Mouse (Mus musculus): ENCODE measurements around the gene Tgfb3. TPM values are rescaled to one million over a fixed set of nuclear protein-coding genes. Genes with fewer than 3 reads are reported as not detected.

The Tgfb3 gene
- polyA plus RNA-seq, 1 experiment from 2014 or later, result 4.0 TPM

GRCm38 (mm10) chr12:86051477-86051876 is 27.4 kb downstream of the Tgfb3 start:
- 95% methylated on average over 5 of the region's 5 CpGs for WGBS
- no peak for ATAC-seq
- no peak overlapping the region for H3K27ac ChIP-seq (ENCODE audit: low read length)
- no peaks in the 10 kb centered on the region for H3K36me3 ChIP-seq (ENCODE audit: control insufficient read depth, insufficient read depth, low read length)
- H3K9me3 ChIP-seq (replicated peaks; ENCODE audit: control insufficient read depth, low read length, poor library complexity, severe bottlenecking), result no peaks in the 10 kb centered on the region
- no peaks in the 10 kb centered on the region for H3K4me1 ChIP-seq (ENCODE audit: control insufficient read depth, insufficient read depth, low read length)
- no peak overlapping the region for H3K4me3 ChIP-seq (ENCODE audit: low read depth, low read length)
- H3K9ac ChIP-seq (ENCODE audit: low read depth, low read length), result no peak overlapping the region
- H3K4me2 ChIP-seq (ENCODE audit: low read length), result no peak overlapping the region
- H3K27me3 ChIP-seq (ENCODE audit: control insufficient read depth, insufficient read depth, low read depth, low read length), result no peaks in the 10 kb centered on the region

GRCm38 (mm10) chr12:86049813-86050212 is 29.0 kb downstream of the Tgfb3 start:
- Histone ChIP-seq H3K4me3 (ENCODE audit: low read depth, low read length) (no peak overlapping the region), H3K4me1 (ENCODE audit: control insufficient read depth, insufficient read depth, low read length) (no peaks in the 10 kb centered on the region), H3K9ac (ENCODE audit: low read depth, low read length) (no peak overlapping the region), H3K27ac (ENCODE audit: low read length) (no peak overlapping the region), H3K27me3 (ENCODE audit: control insufficient read depth, insufficient read depth, low read depth, low read length) (no peaks in the 10 kb centered on the region), H3K4me2 (ENCODE audit: low read length) (no peak overlapping the region), H3K9me3 (replicated peaks; ENCODE audit: control insufficient read depth, low read length, poor library complexity, severe bottlenecking) (no peaks in the 10 kb centered on the region), H3K36me3 (ENCODE audit: control insufficient read depth, insufficient read depth, low read length) (no peaks in the 10 kb centered on the region)
- ATAC-seq, result no peak
- 60% methylated on average over 6 of the region's 6 CpGs for WGBS

GRCm38 (mm10) chr12:86047376-86047775 is 31.5 kb downstream of the Tgfb3 start:
- no peaks in the 10 kb centered on the region for H3K27me3 ChIP-seq (ENCODE audit: control insufficient read depth, insufficient read depth, low read depth, low read length)
- H3K4me1 ChIP-seq (ENCODE audit: control insufficient read depth, insufficient read depth, low read length), result no peaks in the 10 kb centered on the region
- peaks cover 5% of the 10 kb centered on the region; the same call in 1 of the 2 replicates for H3K9me3 ChIP-seq (replicated peaks; ENCODE audit: control insufficient read depth, low read length, poor library complexity, severe bottlenecking)
- no peak overlapping the region for H3K9ac ChIP-seq (ENCODE audit: low read depth, low read length)
- no peak overlapping the region for H3K4me2 ChIP-seq (ENCODE audit: low read length)
- ATAC-seq, result no peak
- H3K36me3 ChIP-seq (ENCODE audit: control insufficient read depth, insufficient read depth, low read length), result peaks cover 4% of the 10 kb centered on the region; the same call in 1 of the 2 replicates
- WGBS, result 88% methylated on average over 8 of the region's 8 CpGs
- H3K27ac ChIP-seq (ENCODE audit: low read length), result no peak overlapping the region
- H3K4me3 ChIP-seq (ENCODE audit: low read depth, low read length), result no peak overlapping the region

GRCm38 (mm10) chr12:86046776-86047175 is 32.1 kb downstream of the Tgfb3 start:
- no peaks in the 10 kb centered on the region for H3K4me1 ChIP-seq (ENCODE audit: control insufficient read depth, insufficient read depth, low read length)
- H3K4me3 ChIP-seq (ENCODE audit: low read depth, low read length), result no peak overlapping the region
- no peak overlapping the region for H3K9ac ChIP-seq (ENCODE audit: low read depth, low read length)
- peaks cover 4% of the 10 kb centered on the region; the same call in 1 of the 2 replicates for H3K36me3 ChIP-seq (ENCODE audit: control insufficient read depth, insufficient read depth, low read length)
- H3K27me3 ChIP-seq (ENCODE audit: control insufficient read depth, insufficient read depth, low read depth, low read length), result no peaks in the 10 kb centered on the region
- 99% methylated on average over 2 of the region's 2 CpGs for WGBS
- peaks cover 5% of the 10 kb centered on the region; the same call in 1 of the 2 replicates for H3K9me3 ChIP-seq (replicated peaks; ENCODE audit: control insufficient read depth, low read length, poor library complexity, severe bottlenecking)
- ATAC-seq, result no peak
- no peak overlapping the region for H3K4me2 ChIP-seq (ENCODE audit: low read length)
- H3K27ac ChIP-seq (ENCODE audit: low read length), result no peak overlapping the region

GRCm38 (mm10) chr12:86046141-86046540 is 32.7 kb downstream of the Tgfb3 start:
- H3K9me3 ChIP-seq (replicated peaks; ENCODE audit: control insufficient read depth, low read length, poor library complexity, severe bottlenecking), result peaks cover 5% of the 10 kb centered on the region; the same call in 1 of the 2 replicates
- H3K27ac ChIP-seq (ENCODE audit: low read length), result no peak overlapping the region
- H3K4me1 ChIP-seq (ENCODE audit: control insufficient read depth, insufficient read depth, low read length), result no peaks in the 10 kb centered on the region
- no peak overlapping the region for H3K4me2 ChIP-seq (ENCODE audit: low read length)
- no peak overlapping the region for H3K9ac ChIP-seq (ENCODE audit: low read depth, low read length)
- H3K27me3 ChIP-seq (ENCODE audit: control insufficient read depth, insufficient read depth, low read depth, low read length), result no peaks in the 10 kb centered on the region
- peaks cover 4% of the 10 kb centered on the region; the same call in 1 of the 2 replicates for H3K36me3 ChIP-seq (ENCODE audit: control insufficient read depth, insufficient read depth, low read length)
- 79% methylated on average over 5 of the region's 5 CpGs for WGBS
- ATAC-seq, result no peak
- no peak overlapping the region for H3K4me3 ChIP-seq (ENCODE audit: low read depth, low read length)

- peaks cover 4% of the 10 kb centered on the region; the same call in 1 of the 2 replicates for H3K4me1 ChIP-seq (ENCODE audit: control insufficient read depth, insufficient read depth, low read length)
- H3K36me3 ChIP-seq (ENCODE audit: control insufficient read depth, insufficient read depth, low read length), result peaks cover 4% of the 10 kb centered on the region; the same call in 1 of the 2 replicates
- no peak overlapping the region for H3K9ac ChIP-seq (ENCODE audit: low read depth, low read length)
- no peak for ATAC-seq
- WGBS, result 94% methylated on average over 6 of the region's 6 CpGs
- H3K4me3 ChIP-seq (ENCODE audit: low read depth, low read length), result no peak overlapping the region
- H3K4me2 ChIP-seq (ENCODE audit: low read length), result no peak overlapping the region
- H3K27ac ChIP-seq (ENCODE audit: low read length), result no peak overlapping the region
- H3K9me3 ChIP-seq (replicated peaks; ENCODE audit: control insufficient read depth, low read length, poor library complexity, severe bottlenecking), result peaks cover 5% of the 10 kb centered on the region; the same call in 1 of the 2 replicates
- no peaks in the 10 kb centered on the region for H3K27me3 ChIP-seq (ENCODE audit: control insufficient read depth, insufficient read depth, low read depth, low read length)
These were observed 39.1 kb downstream of the Tgfb3 start for GRCm38 (mm10) chr12:86039751-86040150.

GRCm38 (mm10) chr12:86039078-86039477 is 39.8 kb downstream of the Tgfb3 start:
- H3K27ac ChIP-seq (ENCODE audit: low read length), result no peak overlapping the region
- no peak for ATAC-seq
- WGBS, result 80% methylated on average over 5 of the region's 5 CpGs
- no peaks in the 10 kb centered on the region for H3K27me3 ChIP-seq (ENCODE audit: control insufficient read depth, insufficient read depth, low read depth, low read length)
- H3K36me3 ChIP-seq (ENCODE audit: control insufficient read depth, insufficient read depth, low read length), result peaks cover 4% of the 10 kb centered on the region; the same call in 1 of the 2 replicates
- H3K4me3 ChIP-seq (ENCODE audit: low read depth, low read length), result no peak overlapping the region
- H3K9me3 ChIP-seq (replicated peaks; ENCODE audit: control insufficient read depth, low read length, poor library complexity, severe bottlenecking), result peaks cover 5% of the 10 kb centered on the region; the same call in 1 of the 2 replicates
- H3K9ac ChIP-seq (ENCODE audit: low read depth, low read length), result no peak overlapping the region
- no peak overlapping the region for H3K4me2 ChIP-seq (ENCODE audit: low read length)
- peaks cover 4% of the 10 kb centered on the region; the same call in 1 of the 2 replicates for H3K4me1 ChIP-seq (ENCODE audit: control insufficient read depth, insufficient read depth, low read length)

GRCm38 (mm10) chr12:86037235-86037921 is 41.5 kb downstream of the Tgfb3 start:
- H3K36me3 ChIP-seq (ENCODE audit: control insufficient read depth, insufficient read depth, low read length), result no peaks in the 10 kb centered on the region
- peaks cover 4% of the 10 kb centered on the region; the same call in 1 of the 2 replicates for H3K4me1 ChIP-seq (ENCODE audit: control insufficient read depth, insufficient read depth, low read length)
- H3K27ac ChIP-seq (ENCODE audit: low read length), result no peak overlapping the region
- H3K9me3 ChIP-seq (replicated peaks; ENCODE audit: control insufficient read depth, low read length, poor library complexity, severe bottlenecking), result no peaks in the 10 kb centered on the region
- no peaks in the 10 kb centered on the region for H3K27me3 ChIP-seq (ENCODE audit: control insufficient read depth, insufficient read depth, low read depth, low read length)
- WGBS, result 26% methylated on average over 12 of the region's 12 CpGs
- H3K9ac ChIP-seq (ENCODE audit: low read depth, low read length), result no peak overlapping the region
- ATAC-seq, result no peak
- H3K4me2 ChIP-seq (ENCODE audit: low read length), result no peak overlapping the region; the same call in 1 of the 2 replicates
- H3K4me3 ChIP-seq (ENCODE audit: low read depth, low read length), result no peak overlapping the region

GRCm38 (mm10) chr12:86036368-86037166 is 42.3 kb downstream of the Tgfb3 start:
- Histone ChIP-seq H3K27me3 (ENCODE audit: control insufficient read depth, insufficient read depth, low read depth, low read length) (no peaks in the 10 kb centered on the region), H3K4me1 (ENCODE audit: control insufficient read depth, insufficient read depth, low read length) (peaks cover 4% of the 10 kb centered on the region; the same call in 1 of the 2 replicates), H3K4me3 (ENCODE audit: low read depth, low read length) (no peak overlapping the region), H3K36me3 (ENCODE audit: control insufficient read depth, insufficient read depth, low read length) (no peaks in the 10 kb centered on the region), H3K27ac (ENCODE audit: low read length) (no peak overlapping the region), H3K9ac (ENCODE audit: low read depth, low read length) (no peak overlapping the region), H3K4me2 (ENCODE audit: low read length) (no peak overlapping the region), H3K9me3 (replicated peaks; ENCODE audit: control insufficient read depth, low read length, poor library complexity, severe bottlenecking) (no peaks in the 10 kb centered on the region)
- WGBS, result 27% methylated on average over 9 of the region's 9 CpGs
- ATAC-seq, result no peak

All from midbrain, embryonic 16.5 days (tissue).